Mouse (Mus musculus) embryo, embryonic 11 days (tissue): ENCODE measurements around the gene Pir.

ENCODE experiments used
- DNase-seq: peaks from one replicate; pipeline ENCODE4 v3.0.0-alpha.2; 2015

The Pir gene

DNA sequence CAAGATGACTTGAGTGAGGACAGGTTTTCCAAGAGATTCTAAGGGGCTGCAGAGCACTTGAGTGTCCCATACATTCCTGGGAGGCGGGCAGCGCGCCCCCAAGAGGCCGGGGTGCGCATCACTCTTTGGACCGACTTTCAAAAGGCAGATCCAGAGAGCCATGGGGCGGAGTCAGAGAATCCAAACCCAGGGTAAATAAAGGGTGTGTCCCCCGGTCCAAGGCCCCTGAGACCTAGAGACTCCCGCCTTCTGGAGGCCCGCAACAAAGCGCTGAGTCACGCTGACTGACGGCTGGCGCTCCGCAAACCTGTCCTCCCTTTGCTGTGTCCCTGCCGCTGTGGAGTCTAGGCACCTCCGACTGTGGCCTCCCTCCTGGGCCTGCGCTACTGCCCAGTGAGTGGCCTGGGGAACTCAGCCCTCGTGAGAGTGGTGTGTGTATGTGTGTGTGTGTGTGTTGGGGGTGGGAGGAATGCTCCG lies at the start of gene Pir:
TSS of gene Pir (plus strand) at position 87 of the 477 bp plus-strand sequence.
- peak; percentile 63 for DNase-seq

DNA sequence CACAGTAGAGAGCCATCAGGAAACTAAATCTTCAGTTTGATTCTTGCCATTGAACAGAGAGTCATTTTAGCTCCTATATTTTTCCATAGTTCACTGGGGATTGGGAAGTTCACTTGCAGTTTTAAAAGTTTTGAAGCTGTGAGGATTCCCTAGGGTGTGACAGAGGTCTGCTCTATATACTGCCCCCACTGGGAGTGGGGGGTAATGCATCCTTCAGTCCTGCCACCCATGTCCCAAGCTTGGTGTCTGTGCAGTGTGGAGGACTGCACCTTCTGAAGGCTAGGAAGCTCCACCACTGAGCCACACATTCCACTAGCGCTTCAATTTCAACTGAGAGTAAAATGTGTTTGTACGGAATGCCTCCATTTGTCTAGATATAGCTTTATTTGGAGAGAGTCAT lies 47.2 kb upstream of the Pir start:
- peak; percentile 1 for DNase-seq

GRCm38 (mm10) chrX:164233380-164233779 lies 35.8 kb upstream of the Pir start:
- no peak for DNase-seq

DNA sequence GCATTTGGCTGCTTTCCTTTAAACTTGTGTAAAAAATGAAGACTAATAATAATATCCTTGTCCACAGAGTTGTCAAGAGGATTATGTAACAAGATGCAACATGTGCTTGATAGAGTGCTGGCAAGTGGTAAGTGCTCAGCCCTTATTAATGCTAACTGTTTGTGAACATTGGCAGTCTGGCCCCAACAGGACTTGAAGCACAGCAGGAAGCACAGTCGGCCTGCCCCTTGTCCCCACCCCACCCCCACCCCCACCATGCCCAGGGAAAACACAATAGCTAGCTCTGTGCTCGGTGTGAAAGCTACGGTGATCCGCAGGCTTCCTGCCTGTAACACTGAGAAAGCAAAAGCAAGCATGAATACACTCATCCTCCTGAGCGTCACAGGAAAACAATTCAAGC lies 23.5 kb upstream of the Pir start:
- DNase-seq = peak; percentile 23

DNA sequence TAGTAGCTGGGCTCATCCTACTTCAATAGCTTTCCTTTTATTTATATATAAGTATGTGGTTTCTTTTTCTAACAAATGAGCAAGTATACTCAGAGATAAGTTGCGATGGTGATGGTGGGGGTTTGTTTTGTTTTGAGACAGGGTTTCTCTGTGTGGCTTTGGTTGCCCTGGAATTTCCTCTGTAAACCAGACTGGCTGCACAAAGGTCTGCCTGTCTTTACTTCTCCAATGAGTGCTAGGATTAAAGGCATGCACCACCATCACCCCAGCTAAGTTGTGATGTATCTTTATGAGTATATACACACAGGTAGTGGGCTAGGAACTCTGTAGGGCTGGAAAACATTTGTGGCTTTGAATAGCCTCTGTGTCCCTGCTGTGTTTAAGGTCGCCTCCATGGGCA lies 22.4 kb upstream of the Pir start:
- no peak for DNase-seq

- DNase-seq = no peak
Measured at GRCm38 (mm10) chrX:164256527-164256926, 12.6 kb upstream of the Pir start.

DNA sequence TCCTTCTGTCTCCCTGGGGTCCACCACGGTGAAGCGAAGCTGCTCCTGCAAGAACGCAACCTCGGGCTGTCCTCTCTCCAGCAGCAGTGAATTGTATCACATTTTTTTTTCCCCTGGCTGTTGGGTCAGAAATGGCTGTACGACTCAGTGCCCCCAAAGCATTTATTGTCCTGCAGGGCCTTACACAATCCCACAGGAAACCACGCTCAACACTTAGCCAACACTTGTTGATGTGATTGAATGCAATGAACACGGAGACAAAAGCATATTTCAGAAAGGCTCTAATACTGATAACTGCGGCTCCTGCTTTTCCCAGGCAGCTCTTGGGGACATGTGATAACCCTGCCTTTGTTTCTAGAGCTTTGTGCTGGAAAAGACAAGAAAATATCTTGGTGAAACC lies 11.1 kb upstream of the Pir start, which contains the start of gene Bmx:
TSS of gene Bmx (minus strand) at position 137 of the 400 bp plus-strand sequence.
- no peak for DNase-seq

DNA sequence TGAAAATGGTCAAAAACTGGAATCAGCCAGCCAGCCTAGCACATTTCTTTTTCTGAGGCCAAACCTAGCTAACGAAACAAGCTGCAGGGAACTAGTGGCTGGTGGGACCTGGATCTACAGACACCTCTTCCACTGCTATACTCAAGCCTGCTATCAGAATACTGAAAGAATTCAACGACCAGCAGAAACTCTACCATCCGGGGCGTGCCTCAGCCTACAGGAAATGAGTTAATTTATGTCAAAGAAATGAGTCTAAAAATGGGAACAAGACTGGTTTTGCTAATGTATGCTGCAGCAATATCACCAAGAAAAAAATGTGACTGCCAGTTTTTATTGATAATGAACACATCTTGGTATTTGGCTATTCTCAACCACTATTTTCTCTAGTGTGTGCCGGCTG lies 10.5 kb upstream of the Pir start:
- no peak for DNase-seq

DNA sequence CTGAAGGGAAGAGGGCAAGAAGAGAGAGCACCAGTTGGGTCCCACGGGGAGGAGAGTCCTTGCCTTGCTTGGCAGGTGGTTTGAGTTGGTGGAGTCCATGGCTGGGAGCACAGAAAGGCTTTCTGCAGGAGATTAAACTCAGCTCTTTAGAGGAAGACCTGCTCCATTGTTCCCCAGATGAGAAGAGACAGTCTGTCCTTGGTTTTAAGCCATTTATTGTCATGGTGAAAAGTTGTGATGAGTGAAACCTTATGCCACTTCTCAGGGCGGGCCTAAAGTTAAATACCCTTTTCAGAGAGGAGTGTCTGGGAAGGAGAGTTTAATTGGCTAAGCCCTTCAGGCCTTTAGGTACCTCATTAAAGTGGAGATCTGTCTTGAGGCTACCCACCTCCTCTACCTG lies 6.9 kb upstream of the Pir start:
- DNase-seq = no peak

DNA sequence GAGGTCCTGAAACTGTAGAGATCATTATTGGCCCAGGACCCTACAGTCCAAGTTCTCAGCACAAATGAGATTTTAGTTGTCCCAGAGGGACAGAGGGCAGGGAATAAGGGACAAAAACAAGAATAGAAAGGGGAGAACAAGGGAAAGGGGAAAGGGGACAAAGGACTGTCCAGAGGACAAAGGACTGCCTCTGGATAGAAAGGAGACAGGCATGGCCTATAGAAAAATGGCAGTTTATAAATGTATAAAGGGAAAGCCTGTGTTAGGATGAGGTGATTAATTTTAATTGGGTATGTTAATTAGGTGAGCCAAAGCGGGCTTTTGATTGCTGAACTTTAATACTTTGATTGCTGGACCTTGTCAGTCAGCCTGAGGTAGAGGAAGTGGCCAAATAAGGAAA lies 4.3 kb upstream of the Pir start:
- DNase-seq = no peak

GRCm38 (mm10) chrX:164270603-164271002 lies 1.4 kb downstream of the Pir start:
- DNase-seq = no peak

GRCm38 (mm10) chrX:164275536-164275935 lies 6.4 kb downstream of the Pir start:
- no peak for DNase-seq

DNA sequence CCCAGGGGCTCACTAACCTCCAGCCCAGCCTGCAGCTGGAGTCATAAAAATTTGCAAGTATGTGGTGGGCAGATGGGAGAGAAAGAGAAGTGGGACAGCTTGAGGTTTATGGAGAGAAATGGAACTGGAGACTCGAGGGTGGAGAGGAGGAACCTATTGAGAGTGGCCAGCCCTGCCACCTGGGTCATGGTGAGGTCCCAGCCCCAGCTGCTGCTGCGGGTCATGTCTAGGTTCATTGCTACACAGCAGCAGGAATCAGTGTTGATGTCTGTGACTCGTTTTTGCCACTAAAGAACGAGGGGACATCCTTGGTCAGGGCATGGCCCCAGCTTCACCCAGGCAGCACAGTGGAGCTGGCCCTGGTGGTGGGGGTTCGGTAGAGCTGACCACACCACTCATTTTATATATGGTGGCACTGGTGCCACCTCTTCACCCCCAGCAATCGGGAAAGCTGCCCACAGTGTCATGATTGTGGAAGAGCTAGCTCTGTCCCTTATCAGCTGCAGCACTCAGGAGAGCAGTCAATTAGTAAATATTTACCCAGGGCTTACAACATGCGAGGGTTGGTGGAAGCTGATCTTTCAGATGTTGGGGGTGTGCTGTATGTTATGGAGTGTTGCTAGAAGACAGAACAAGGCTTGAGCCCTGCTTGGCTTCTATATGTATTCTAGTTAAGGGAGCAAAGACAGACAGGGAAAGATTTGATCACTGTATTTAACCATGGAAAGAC lies 11.9 kb downstream of the Pir start:
- DNase-seq = no peak

DNA sequence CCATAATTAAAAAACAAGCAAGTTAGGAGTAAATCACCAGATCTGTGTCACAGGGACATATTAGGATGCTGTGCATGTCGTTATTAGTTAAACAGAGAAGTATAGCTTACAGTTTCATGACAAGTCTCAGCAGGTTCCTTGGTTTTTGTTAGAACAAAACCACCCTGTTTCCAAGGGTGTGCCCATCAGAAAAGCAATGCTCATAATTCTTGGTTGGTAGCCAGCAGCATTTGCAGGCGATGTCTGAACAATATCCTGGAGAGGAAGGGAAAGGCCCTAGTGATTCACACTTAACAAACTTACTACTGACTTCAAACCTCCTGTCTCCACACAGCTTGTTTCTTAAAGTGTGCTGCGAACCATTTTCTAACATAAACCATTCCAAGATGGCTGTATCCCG lies 14.6 kb downstream of the Pir start:
- no peak for DNase-seq

GRCm38 (mm10) chrX:164287077-164287476 lies 17.9 kb downstream of the Pir start:
- peak; percentile 48 for DNase-seq

GRCm38 (mm10) chrX:164291147-164291546 lies 22.0 kb downstream of the Pir start:
- peak; percentile 39 for DNase-seq

GRCm38 (mm10) chrX:164306250-164306649 lies 37.1 kb downstream of the Pir start:
- DNase-seq = no peak

GRCm38 (mm10) chrX:164313876-164314275 lies 44.7 kb downstream of the Pir start:
- DNase-seq = no peak

DNA sequence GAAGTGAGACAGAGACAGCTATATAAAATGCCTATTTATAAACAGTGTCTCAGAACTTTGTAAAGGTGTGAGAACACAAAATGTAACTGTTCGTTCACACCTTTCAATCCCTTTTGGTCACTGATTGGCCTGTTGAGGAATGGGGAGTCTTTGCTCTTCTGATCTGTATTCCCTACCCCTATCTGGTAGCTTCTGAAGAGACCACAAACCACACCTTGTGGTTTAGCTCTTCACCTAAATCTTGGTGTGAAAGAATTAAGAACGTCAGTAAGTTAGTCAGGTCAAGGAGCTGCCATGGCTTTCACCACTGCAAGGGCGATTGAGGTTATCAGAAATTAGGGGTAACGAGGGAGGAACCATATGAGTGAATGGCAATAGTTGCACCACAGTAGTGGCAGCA lies 49.4 kb downstream of the Pir start:
- DNase-seq = no peak

GRCm38 (mm10) chrX:164320031-164320430 lies 50.9 kb downstream of the Pir start:
- DNase-seq = no peak

GRCm38 (mm10) chrX:164322492-164322891 lies 53.3 kb downstream of the Pir start:
- no peak for DNase-seq

DNA sequence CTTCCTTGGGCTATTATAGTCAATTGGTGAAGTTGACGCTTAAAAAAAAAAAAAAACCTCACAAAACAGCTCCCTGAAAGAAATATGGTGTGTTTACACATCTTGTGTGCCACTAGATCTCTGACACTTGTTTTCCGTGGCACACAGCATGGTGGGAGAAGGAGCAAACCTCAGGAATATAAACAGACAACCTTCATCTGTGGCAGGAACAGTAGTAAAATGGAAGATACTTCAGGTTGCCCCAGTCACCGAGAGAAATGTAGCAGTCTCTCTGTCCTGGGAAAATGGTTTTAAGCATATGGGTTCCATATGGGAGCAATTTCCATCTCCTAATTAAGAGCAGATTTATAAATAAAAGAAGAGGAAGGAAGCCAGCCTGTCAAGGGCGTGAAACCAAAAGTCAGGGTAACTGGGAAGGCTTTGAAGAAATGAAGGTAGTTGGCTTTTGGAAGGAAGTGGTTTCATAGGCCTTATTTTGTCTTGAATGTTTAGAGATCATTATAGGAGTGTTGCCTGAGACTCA lies 54.3 kb downstream of the Pir start:
- peak; percentile 46 for DNase-seq

DNA sequence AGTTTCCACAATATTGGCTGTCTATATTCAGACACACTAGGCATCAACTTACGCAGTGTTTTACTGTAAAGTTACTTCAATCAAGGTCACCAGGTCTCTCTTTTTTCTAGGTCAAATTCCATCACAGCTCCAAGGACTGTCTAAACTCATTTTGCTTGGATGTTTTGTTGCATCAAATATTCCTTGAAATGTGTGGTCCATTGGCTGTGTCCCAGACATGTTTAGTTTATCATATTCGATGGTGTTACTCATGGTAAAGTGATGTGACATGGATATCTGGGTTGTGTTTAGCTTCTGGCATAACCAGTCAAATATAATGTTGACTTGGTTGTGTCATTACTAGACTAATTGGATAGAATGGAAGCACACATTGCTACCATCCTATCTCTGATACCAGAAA lies 61.2 kb downstream of the Pir start:
- no peak for DNase-seq

GRCm38 (mm10) chrX:164330766-164331165 lies 61.6 kb downstream of the Pir start:
- no peak for DNase-seq

GRCm38 (mm10) chrX:164338591-164338990 lies 69.4 kb downstream of the Pir start:
- no peak for DNase-seq
